Comparison of ENCODE assay signal across 9 mouse cellular contexts in the genomic region with DNA sequence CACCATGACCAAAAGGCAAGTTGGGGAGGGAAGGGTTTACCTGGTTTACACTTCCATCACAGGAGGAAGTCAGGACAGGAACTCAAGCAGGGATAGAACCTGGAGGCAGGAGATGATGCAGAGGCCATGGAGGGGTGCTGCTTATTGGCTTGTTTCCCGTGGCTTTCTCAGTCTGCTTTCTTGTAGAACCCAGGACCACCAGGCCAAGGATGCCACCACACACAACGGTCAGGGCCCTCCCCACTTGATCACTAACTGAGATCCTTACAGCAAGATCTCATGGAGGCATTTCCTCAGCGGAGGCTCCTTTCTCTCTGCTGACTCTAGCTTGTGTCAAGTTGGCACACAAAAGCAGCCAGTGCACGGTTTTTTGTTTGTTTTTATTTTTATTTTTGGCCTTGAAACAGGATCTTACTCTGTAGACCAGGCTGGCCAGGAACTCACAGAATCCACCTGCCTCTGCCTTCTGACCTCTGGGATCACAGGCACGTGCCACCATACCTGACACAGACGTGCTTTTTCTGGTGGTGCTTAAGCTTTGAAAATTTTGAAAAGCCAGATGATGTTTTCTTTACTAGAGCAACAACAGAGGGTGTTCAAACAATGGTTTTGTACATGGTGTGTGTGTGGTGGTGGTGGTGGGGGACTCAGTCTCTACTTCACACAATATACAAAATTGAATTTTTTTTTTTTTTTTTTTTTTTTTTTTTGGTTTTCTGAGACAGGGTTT. TPM values are rescaled to one million over a fixed set of nuclear protein-coding genes. Genes with fewer than 3 reads are reported as not detected.
DNase-seq lines count a peak whose midpoint lies in the region; ATAC-seq lines count a peak whose summit lies in the region.
"Had no signal": no experiment of that assay in that cellular context is flagged by ENCODE, and none has a peak within 500 bp of the region (broad histone marks: within the 10 kb centered on the region; RNA-seq: fewer than 3 reads in every experiment).

Mpp3 (minus strand) TSS at position 375 of the 730 bp plus-strand sequence.

- H3K36me3 ChIP-seq in heart, embryonic 13.5 days = 0 out of 2 replicates have a peak, but pooled peaks cover under 1% of the 10 kb centered on the region
- H3K36me3 ChIP-seq in limb, embryonic 13.5 days = no peaks in the 10 kb centered on the region; the same call in 1 of the 2 replicates

- H3K27ac ChIP-seq in heart, embryonic 13.5 days (replicated peaks) = no peak within 1 kb of the TSS
- H3K27ac ChIP-seq in limb, embryonic 13.5 days = no peak within 1 kb of the TSS

- H3K27me3 ChIP-seq in heart, embryonic 13.5 days (replicated peaks) = peaks cover 32% of the 10 kb centered on the region
- 0 out of 2 replicates have a peak, but pooled peaks cover 3% of the 10 kb centered on the region for H3K27me3 ChIP-seq in limb, embryonic 13.5 days
- H3K27me3 ChIP-seq: Patski had no signal

- WGBS in heart, embryonic 13.5 days = 72% methylated on average over 6 of the region's 6 CpGs
- WGBS in limb, embryonic 13.5 days = 77% methylated on average over 6 of the region's 6 CpGs

- peak within 1 kb of the TSS; percentile 96 for H3K4me2 ChIP-seq in heart, embryonic 13.5 days
- H3K4me2 ChIP-seq in limb, embryonic 13.5 days (replicated peaks) = peak within 1 kb of the TSS; percentile 82

- H3K9ac ChIP-seq in heart, embryonic 13.5 days = peak within 1 kb of the TSS; percentile 84
- peak within 1 kb of the TSS; percentile 79; the same call in 1 of the 2 replicates for H3K9ac ChIP-seq in limb, embryonic 13.5 days

- peak within 1 kb of the TSS; percentile 71 for H3K4me3 ChIP-seq in heart, embryonic 13.5 days
- H3K4me3 ChIP-seq in limb, embryonic 13.5 days = peak within 1 kb of the TSS; percentile 69

- ATAC-seq in heart, embryonic 13.5 days (ENCODE audit: extremely low read depth, insufficient number of reproducible peaks, low FRiP score, low TSS enrichment) = no peak
- ATAC-seq in limb, embryonic 13.5 days (ENCODE audit: low FRiP score, low read depth) = no peak
- ATAC-seq in erythroid progenitor cell, adult 5-6 weeks (replicated peaks; ENCODE audit: low FRiP score, poor library complexity, severe bottlenecking) = no peak
- ATAC-seq: Patski had no signal

- peaks cover 24% of the 10 kb centered on the region for H3K4me1 ChIP-seq in heart, embryonic 13.5 days
- H3K4me1 ChIP-seq in limb, embryonic 13.5 days = peaks cover 24% of the 10 kb centered on the region

- H3K9me3 ChIP-seq in heart, embryonic 13.5 days = no peaks in the 10 kb centered on the region
- no peaks in the 10 kb centered on the region for H3K9me3 ChIP-seq in limb, embryonic 13.5 days

- no peak for DNase-seq in heart, adult 11 months
- DNase-seq in adrenal gland, postnatal 4 days (ENCODE audit: low spot score in 2 of 2) = no peak
- no peak for DNase-seq in gastrocnemius, postnatal 25 days
- no peak for DNase-seq in urinary bladder, postnatal 25 days (ENCODE audit: low spot score)
- no peak for DNase-seq in B cell, adult 2 months

RNA-seq across cellular contexts. Expression of gene Mpp3, which starts in this region (rescaled TPM):
- 2.9 and 3.8 TPM in 2 replicates for polyA plus RNA-seq in heart, embryonic 13.5 days (2015; fragmentation: Nextera tagmentation; extraction: Ambion mirVana)
- 10 to 100 TPM; 19.2 to 24.4 TPM for total RNA-seq in adrenal gland, postnatal 4 days (2021)
- total RNA-seq in gastrocnemius, postnatal 25 days (2021) = 10 to 100 TPM; 17.6 to 29.5 TPM
- 10.0 and 10.2 TPM in 2 replicates for polyA plus RNA-seq in limb, embryonic 13.5 days (2015; fragmentation: Nextera tagmentation; extraction: Ambion mirVana)
- total RNA-seq in erythroid progenitor cell, adult 5-6 weeks (2015; ENCODE audit: low replicate concordance) = not detected in 2 replicates
- not detected in 2 replicates for total RNA-seq in erythroid progenitor cell, adult 5-6 weeks (2017; ENCODE audit: low replicate concordance)

Comparison
In these comparisons a context has a peak if more than half of its experiments do, and no peak if none do; other contexts are left out.
1. RNA of gene Mpp3 (total RNA-seq): 17.6 to 29.5 TPM in gastrocnemius, postnatal 25 days and 19.2 to 24.4 TPM in adrenal gland, postnatal 4 days; not detected in erythroid progenitor cell, adult 5-6 weeks; every median in the first group is over 10 times any median in the second.